Mouse (Mus musculus): ENCODE measurements at regions not wholly inside any gene's neighbourhood (a gene's known extent, or its start where the extent isn't known, plus 50 kb on each side); places are given as distances from the start of the nearest gene placed in this dataset.

- TF ChIP-seq CTCF (IDR thresholded peaks at IDR 0.05; ENCODE audit: control insufficient read depth, insufficient read depth, low read length) (no peak), POLR2A (IDR thresholded peaks at IDR 0.05; ENCODE audit: borderline replicate concordance, control insufficient read depth, low read depth, low read length) (no peak)
Measured at GRCm38 (mm10) chr6:51790693-51791092, 221.7 kb downstream of the Skap2 start.

Data from bone marrow, adult 2 months (tissue).